Mouse (Mus musculus): Measurements from ENCODE around the gene Atf3. TPM values are rescaled to one million over a fixed set of nuclear protein-coding genes. Genes with fewer than 3 reads are reported as not detected.

The Atf3 gene
- polyA plus RNA-seq, 1 experiment from 2014 or later: 2.9 TPM

DNA sequence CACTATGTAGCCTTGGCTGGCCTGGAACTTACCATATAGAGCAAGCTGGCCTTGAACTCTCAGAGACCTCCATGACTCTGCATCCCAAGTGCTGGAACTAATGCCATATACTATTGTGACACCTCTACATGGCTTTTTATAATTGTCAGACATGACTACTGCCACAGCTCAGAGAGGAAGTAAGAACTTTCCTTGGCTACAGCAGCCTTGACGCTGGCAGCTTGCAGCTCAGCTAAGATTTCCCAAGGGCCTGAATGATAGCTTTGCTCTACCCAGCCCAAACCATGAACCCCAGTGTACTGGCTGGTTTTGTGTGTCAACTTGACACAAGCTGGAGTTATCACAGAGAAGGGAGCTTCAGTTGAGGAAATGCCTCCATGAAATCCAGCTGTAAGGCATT lies 35.8 kb upstream of the Atf3 start:
- Histone ChIP-seq H3K4me1 (peaks cover 9% of the 10 kb centered on the region), H3K27ac (no peak overlapping the region)
- ATAC-seq (ENCODE audit: insufficient number of reproducible peaks, insufficient read depth, low FRiP score, low TSS enrichment, low read depth): no peak

DNA sequence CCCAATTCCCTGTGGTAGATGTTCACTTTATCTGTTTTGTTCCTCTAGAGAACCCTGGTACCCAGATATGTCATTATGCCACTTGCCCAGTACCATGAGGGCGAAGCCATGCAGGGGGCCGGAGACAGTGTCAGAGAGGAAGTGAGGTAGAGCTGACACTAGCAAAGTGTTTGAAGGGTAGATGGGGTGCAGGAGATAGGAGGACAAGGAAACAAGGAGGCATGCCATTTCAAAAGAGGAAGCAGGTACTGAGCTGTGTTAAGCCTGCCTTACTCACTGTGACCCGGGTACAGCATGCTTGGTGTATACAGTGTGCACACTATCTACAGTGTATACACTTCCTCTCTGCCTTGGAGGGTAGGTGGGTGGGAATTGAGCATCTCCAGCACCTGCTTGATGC lies 32.1 kb upstream of the Atf3 start:
- no peak for ATAC-seq (ENCODE audit: insufficient number of reproducible peaks, insufficient read depth, low FRiP score, low TSS enrichment, low read depth)
- WGBS: 96% methylated on average over 3 of the region's 3 CpGs
- H3K27me3 ChIP-seq: no peaks in the 10 kb centered on the region

More for the DNA sequence above, 35.8 kb upstream of the Atf3 start:
- Histone ChIP-seq H3K27me3 (no peaks in the 10 kb centered on the region), H3K9ac (no peak overlapping the region), H3K36me3 (no peaks in the 10 kb centered on the region), H3K4me3 (no peak overlapping the region), H3K4me2 (no peak overlapping the region), H3K9me3 (no peaks in the 10 kb centered on the region)
- 56% methylated on average over 1 of the region's 1 CpGs for WGBS

DNA sequence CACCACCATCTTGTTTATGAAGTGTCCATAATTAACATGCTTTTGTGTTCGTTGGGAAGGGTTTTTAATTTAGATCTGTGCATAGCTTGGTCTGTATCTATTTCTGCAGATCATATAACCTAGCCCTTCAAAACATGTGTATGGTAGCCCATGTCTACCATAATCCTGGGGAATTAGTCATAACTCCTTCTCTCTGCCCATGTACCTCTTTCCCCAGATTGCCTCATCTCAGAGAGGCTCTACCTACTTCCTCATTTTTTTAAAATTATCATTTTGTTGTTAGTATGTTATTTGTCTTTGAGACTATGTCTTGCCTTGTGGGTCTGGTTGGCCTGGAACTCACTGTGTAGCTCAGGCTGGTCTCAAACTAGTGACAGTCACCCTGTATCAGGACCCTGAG lies 30.6 kb upstream of the Atf3 start:
- H3K27ac ChIP-seq: no peak overlapping the region
- H3K9ac ChIP-seq: no peak overlapping the region
- H3K9me3 ChIP-seq: no peaks in the 10 kb centered on the region
- no peak overlapping the region for H3K4me3 ChIP-seq
- peaks cover 12% of the 10 kb centered on the region for H3K36me3 ChIP-seq
- no peaks in the 10 kb centered on the region for H3K4me1 ChIP-seq
- ATAC-seq (ENCODE audit: insufficient number of reproducible peaks, insufficient read depth, low FRiP score, low TSS enrichment, low read depth): no peak
- WGBS: 61% methylated on average over 1 of the region's 1 CpGs
- H3K4me2 ChIP-seq: no peak overlapping the region
- H3K27me3 ChIP-seq: no peaks in the 10 kb centered on the region

More for the DNA sequence above, 32.1 kb upstream of the Atf3 start:
- no peak overlapping the region for H3K4me3 ChIP-seq
- H3K9ac ChIP-seq: no peak overlapping the region
- no peaks in the 10 kb centered on the region for H3K9me3 ChIP-seq
- H3K4me1 ChIP-seq: peaks cover 4% of the 10 kb centered on the region; the same call in 1 of the 2 replicates
- H3K27ac ChIP-seq: no peak overlapping the region
- no peak overlapping the region for H3K4me2 ChIP-seq
- peaks cover 12% of the 10 kb centered on the region for H3K36me3 ChIP-seq

DNA sequence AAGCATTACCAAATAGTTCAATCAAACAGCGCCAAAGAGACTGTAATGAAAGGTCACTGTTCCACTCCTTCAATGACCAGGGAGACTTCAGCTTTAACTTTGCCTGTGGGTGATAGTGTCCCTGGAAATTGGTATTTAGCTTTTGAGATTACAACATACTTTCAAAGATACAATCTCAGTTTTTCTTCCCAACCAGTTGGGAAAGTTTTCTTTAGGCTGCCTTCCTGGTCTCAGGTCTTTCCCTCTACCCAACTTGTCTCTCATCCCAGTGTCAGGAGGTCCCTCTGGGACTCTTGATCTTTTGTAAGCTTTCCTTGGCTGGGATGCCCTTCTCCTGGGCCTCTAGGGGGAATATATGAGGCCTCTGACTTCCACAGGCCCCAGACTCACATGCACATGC lies 29.7 kb upstream of the Atf3 start:
- Histone ChIP-seq H3K4me3 (no peak overlapping the region), H3K9me3 (no peaks in the 10 kb centered on the region), H3K27ac (no peak overlapping the region), H3K4me2 (no peak overlapping the region), H3K9ac (no peak overlapping the region), H3K36me3 (peaks cover 12% of the 10 kb centered on the region), H3K4me1 (no peaks in the 10 kb centered on the region), H3K27me3 (no peaks in the 10 kb centered on the region)
- no peak for ATAC-seq (ENCODE audit: insufficient number of reproducible peaks, insufficient read depth, low FRiP score, low TSS enrichment, low read depth)
- WGBS: 96% methylated on average over 1 of the region's 1 CpGs

DNA sequence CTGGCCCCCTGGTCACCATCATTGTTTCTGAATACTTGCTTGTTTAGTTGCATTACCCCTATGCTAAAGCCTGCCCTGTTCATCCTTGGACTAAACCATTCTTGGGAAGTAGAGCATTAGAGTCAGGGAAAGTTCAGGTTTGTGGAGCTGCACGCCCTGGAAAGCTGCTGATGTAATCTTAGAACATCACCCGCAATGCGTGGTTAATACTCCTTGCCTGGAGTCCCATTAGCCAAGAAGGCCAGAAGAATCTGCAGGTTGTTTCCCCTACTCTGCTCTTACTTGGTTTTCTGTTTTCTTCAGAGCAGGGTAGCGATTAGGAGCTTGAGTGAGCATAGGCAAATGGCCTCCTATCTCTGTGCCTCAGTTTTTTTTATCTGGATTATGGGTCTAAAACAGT lies 26.0 kb upstream of the Atf3 start:
- H3K9me3 ChIP-seq: no peaks in the 10 kb centered on the region
- H3K27ac ChIP-seq: no peak overlapping the region
- H3K4me1 ChIP-seq: no peaks in the 10 kb centered on the region
- H3K4me3 ChIP-seq: no peak overlapping the region
- H3K9ac ChIP-seq: no peak overlapping the region
- no peak for ATAC-seq (ENCODE audit: insufficient number of reproducible peaks, insufficient read depth, low FRiP score, low TSS enrichment, low read depth)
- H3K4me2 ChIP-seq: no peak overlapping the region
- no peaks in the 10 kb centered on the region for H3K27me3 ChIP-seq
- peaks cover 12% of the 10 kb centered on the region for H3K36me3 ChIP-seq
- 84% methylated on average over 4 of the region's 4 CpGs for WGBS

DNA sequence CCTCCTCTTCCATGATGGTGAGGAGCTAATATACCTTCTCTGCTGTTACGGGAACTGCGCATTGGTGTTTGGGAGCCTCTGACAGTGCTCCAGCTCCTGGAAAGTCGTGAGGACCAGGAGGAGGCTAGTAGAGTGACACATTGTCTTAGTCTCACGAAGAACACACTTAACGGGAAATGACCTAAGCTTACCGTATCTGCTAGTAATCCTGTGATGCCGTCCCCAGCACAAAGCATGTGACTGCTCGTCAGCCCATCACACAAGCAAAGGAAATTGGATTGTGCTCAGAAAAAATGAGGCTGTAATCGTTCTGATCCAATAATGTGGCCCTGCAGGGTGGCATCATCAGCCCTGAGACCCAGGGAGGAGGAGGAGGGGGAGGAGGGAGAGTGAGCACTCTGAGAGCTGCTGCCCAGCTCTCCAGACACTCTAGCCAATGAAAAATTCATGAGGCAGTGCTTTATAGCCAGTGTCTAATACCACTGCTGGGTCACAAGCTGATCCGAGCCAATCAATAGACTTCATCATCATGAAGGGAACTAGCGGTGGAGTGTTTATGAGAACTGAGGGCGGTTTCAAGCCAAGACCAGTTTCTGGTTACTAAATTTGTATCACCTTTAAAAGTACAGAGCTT lies 24.3 kb upstream of the Atf3 start:
- H3K9me3 ChIP-seq: no peaks in the 10 kb centered on the region
- 77% methylated on average over 12 of the region's 12 CpGs for WGBS
- H3K9ac ChIP-seq: no peak overlapping the region
- H3K4me3 ChIP-seq: no peak overlapping the region
- H3K4me1 ChIP-seq: no peaks in the 10 kb centered on the region
- H3K27me3 ChIP-seq: no peaks in the 10 kb centered on the region
- H3K36me3 ChIP-seq: peaks cover 12% of the 10 kb centered on the region
- H3K4me2 ChIP-seq: no peak overlapping the region
- no peak overlapping the region for H3K27ac ChIP-seq
- no peak for ATAC-seq (ENCODE audit: insufficient number of reproducible peaks, insufficient read depth, low FRiP score, low TSS enrichment, low read depth)

DNA sequence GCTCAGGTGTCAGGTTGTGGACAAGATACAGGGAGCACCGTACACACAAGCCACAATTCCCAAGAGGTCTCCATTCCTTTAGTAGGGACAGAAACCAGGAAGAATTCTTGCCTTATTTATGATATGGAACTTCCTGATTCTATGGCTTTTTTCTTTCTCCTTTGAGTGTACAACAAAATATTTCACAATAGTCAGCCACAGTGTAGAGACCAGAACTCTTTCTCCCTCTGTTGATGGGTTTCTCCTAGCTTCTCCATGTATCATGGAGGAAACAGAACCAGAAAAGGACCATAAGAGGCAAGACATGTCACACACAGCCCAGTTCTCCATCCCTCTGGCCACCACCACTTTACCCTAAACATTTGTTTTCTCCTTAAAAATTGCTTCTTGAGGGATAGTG lies 23.7 kb upstream of the Atf3 start:
- Histone ChIP-seq H3K27ac (no peak overlapping the region), H3K4me3 (no peak overlapping the region), H3K4me1 (no peaks in the 10 kb centered on the region), H3K36me3 (peaks cover 10% of the 10 kb centered on the region), H3K9me3 (no peaks in the 10 kb centered on the region), H3K4me2 (no peak overlapping the region), H3K9ac (no peak overlapping the region), H3K27me3 (no peaks in the 10 kb centered on the region)
- 81% methylated on average over 1 of the region's 1 CpGs for WGBS
- no peak for ATAC-seq (ENCODE audit: insufficient number of reproducible peaks, insufficient read depth, low FRiP score, low TSS enrichment, low read depth)

DNA sequence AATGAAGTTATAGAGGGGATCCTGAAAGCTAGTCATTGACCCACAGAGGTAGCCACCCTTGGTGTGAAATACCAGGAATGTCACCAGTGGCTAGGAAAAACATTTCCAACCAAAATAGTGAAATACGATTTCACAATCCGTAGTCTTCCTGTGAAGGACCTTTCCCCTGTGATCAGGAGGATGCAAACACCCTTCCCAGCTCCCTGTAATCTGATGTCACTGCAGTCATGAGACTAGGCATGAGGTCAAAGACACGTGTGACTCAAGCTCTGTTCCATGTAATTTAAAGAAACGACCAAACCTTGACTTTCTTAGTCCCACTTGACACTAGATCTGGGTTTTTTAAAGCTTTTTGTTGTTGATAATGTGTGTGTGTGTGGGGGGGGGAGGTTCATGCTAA lies 21.8 kb upstream of the Atf3 start:
- Histone ChIP-seq H3K4me2 (no peak overlapping the region), H3K36me3 (0 out of 2 replicates have a peak, but pooled peaks cover 5% of the 10 kb centered on the region), H3K4me3 (no peak overlapping the region), H3K9ac (no peak overlapping the region), H3K27me3 (no peaks in the 10 kb centered on the region), H3K4me1 (peaks cover 5% of the 10 kb centered on the region; the same call in 1 of the 2 replicates), H3K27ac (no peak overlapping the region), H3K9me3 (no peaks in the 10 kb centered on the region)
- no peak for ATAC-seq (ENCODE audit: insufficient number of reproducible peaks, insufficient read depth, low FRiP score, low TSS enrichment, low read depth)
- 83% methylated on average over 4 of the region's 4 CpGs for WGBS

DNA sequence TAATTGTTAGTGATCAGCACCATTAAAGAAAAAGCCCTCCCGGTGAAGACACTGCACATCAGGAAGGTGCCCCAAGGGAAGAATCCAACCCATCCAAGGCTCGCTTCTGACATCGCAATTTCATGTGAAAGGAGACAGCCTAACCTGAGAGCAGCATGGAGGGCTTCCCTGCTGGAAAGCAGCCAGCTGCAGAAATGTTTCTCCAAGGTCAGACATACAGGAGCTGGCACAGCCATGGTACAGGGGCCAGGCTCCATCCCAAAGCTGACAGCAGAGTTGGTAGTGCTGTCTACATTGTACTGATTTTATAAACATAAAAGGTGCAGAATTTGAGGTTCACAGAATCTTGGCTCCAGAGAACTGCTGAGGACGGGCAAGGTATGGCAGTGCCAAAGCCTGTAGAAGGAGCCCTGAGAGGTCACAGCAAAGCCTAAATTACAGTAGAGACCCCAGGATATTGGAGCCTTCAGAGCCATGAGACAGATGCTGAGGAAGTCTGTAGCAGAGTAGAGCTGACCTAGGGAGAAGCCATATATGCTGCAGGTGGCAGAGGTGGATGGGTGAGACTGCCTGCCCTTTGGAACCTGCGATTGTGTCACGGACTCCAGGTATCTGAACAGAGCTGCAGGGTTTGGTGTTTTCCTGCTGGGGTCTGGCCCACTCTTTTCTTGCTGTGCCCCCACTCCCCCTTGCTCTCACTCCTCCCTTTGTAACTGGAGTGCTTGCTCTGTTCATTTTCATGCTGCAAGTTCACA lies 18.1 kb upstream of the Atf3 start:
- WGBS: 68% methylated on average over 6 of the region's 6 CpGs
- ATAC-seq (ENCODE audit: insufficient number of reproducible peaks, insufficient read depth, low FRiP score, low TSS enrichment, low read depth): no peak
- no peaks in the 10 kb centered on the region for H3K9me3 ChIP-seq

DNA sequence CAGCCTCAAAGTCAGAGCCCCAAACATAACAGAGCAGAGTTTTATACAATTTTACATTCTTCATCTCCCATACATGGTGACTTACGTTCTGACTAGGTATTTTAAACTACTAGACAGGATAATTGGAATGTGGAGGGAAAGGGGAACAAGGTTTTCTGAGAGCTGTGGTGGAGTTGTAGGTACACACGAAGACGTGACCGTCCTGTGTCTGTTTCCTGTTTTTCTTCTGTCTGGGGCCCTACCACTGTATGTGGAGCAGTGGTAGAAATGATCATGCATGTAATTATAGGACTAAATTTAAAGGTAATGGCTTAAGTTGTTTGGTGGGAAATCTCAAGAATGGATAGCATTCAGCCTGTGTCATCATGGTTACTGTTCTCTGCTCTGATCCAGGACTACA lies 17.0 kb upstream of the Atf3 start:
- Histone ChIP-seq H3K27me3 (no peaks in the 10 kb centered on the region), H3K4me2 (no peak overlapping the region), H3K36me3 (0 out of 2 replicates have a peak, but pooled peaks cover 5% of the 10 kb centered on the region), H3K4me1 (peaks cover 5% of the 10 kb centered on the region; the same call in 1 of the 2 replicates), H3K27ac (no peak overlapping the region), H3K9me3 (no peaks in the 10 kb centered on the region), H3K4me3 (no peak overlapping the region), H3K9ac (no peak overlapping the region)
- 81% methylated on average over 4 of the region's 4 CpGs for WGBS
- no peak for ATAC-seq (ENCODE audit: insufficient number of reproducible peaks, insufficient read depth, low FRiP score, low TSS enrichment, low read depth)

More for the DNA sequence above, 18.1 kb upstream of the Atf3 start:
- no peak overlapping the region for H3K27ac ChIP-seq
- 0 out of 2 replicates have a peak, but pooled peaks cover 5% of the 10 kb centered on the region for H3K36me3 ChIP-seq
- no peak overlapping the region for H3K9ac ChIP-seq
- no peaks in the 10 kb centered on the region for H3K27me3 ChIP-seq
- H3K4me1 ChIP-seq: peaks cover 5% of the 10 kb centered on the region; the same call in 1 of the 2 replicates
- H3K4me2 ChIP-seq: no peak overlapping the region
- H3K4me3 ChIP-seq: no peak overlapping the region

DNA sequence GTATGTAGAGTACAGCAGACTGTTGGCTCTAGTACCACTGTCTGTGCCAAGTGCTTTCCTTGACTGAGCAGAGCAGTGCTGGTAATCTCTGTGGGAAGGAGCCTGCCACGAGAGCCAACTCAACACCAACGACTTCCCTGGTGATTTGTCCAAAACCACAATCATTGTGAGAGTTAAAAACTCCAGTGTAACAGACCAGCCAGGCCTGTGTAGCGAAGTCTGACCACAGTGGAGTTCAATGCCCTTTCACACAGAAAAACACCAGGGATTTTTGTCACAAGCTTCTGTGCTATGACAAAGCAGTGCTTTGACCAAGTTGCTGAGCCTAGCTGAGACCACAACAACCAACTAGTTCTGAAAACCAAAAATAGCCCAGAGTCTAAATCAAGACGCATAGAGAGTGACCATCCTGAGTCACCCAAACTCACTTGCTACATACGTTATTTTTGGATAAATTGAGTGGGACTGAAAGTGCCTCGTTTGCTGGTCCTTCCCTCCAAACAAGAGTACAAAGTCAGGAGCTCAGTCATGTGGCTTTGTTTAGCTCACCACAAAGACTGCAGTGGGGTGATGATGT lies 12.6 kb upstream of the Atf3 start:
- Histone ChIP-seq H3K9me3 (no peaks in the 10 kb centered on the region), H3K36me3 (0 out of 2 replicates have a peak, but pooled peaks cover 5% of the 10 kb centered on the region), H3K27me3 (no peaks in the 10 kb centered on the region), H3K4me2 (no peak overlapping the region), H3K4me1 (peaks cover 4% of the 10 kb centered on the region), H3K4me3 (no peak overlapping the region), H3K27ac (no peak overlapping the region), H3K9ac (no peak overlapping the region)
- no peak for ATAC-seq (ENCODE audit: insufficient number of reproducible peaks, insufficient read depth, low FRiP score, low TSS enrichment, low read depth)
- 71% methylated on average over 6 of the region's 6 CpGs for WGBS

DNA sequence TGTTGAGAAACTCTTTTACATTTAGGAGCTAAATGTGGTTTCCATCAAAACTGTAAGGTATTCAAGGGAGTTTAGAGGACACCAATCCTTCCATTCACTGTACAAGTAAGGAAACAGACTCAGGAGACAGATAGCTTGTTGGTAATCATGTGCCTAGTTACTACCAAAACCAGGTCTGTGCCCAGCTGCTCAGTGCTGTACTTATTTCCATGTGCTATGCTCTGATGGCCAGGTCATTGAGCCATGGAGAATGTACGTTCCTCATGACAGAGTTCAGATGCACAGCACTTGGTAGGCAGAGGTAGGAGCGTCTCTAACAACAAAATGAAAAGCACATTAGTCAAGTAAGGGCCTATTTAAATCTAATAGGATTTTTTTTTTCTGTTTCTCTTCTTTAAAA lies 8.7 kb upstream of the Atf3 start:
- no peaks in the 10 kb centered on the region for H3K36me3 ChIP-seq
- no peak overlapping the region for H3K4me3 ChIP-seq
- no peak for ATAC-seq (ENCODE audit: insufficient number of reproducible peaks, insufficient read depth, low FRiP score, low TSS enrichment, low read depth)
- no peak overlapping the region for H3K4me2 ChIP-seq
- no peak overlapping the region for H3K9ac ChIP-seq
- no peaks in the 10 kb centered on the region for H3K9me3 ChIP-seq
- 85% methylated on average over 2 of the region's 2 CpGs for WGBS
- peaks cover 18% of the 10 kb centered on the region for H3K4me1 ChIP-seq
- no peak overlapping the region for H3K27ac ChIP-seq
- H3K27me3 ChIP-seq: no peaks in the 10 kb centered on the region
